Mouse (Mus musculus) stomach, embryonic 14.5 days (tissue): Measurements from ENCODE around the gene Gpr137. TPM values are rescaled to one million over a fixed set of nuclear protein-coding genes. Genes with fewer than 3 reads are reported as not detected.

Source experiments
- ATAC-seq: fragments of 200-750 bp; cut with Nextera tagmentation; 2 replicates; pipeline ENCODE4 v1.8.0; 2017; ENCODE audit warnings: low read depth, moderate TSS enrichment; ENCODE audit not compliant: insufficient number of reproducible peaks, insufficient read depth, low FRiP score
- H3K27ac ChIP-seq: fragments of 300-500 bp; sonication (generic); 2 replicates; pipeline ENCODE4 v1.5.1; 2014; ENCODE audit warnings: mild to moderate bottlenecking, low read length, moderate library complexity, mixed read lengths
- H3K27me3 ChIP-seq: fragments of 300-500 bp; sonication (generic); 2 replicates; pipeline ENCODE4 v1.6.1; 2014; ENCODE audit warnings: low read length, control low read depth, mixed read lengths; ENCODE audit not compliant: control insufficient read depth, insufficient read depth
- H3K36me3 ChIP-seq: fragments of 300-500 bp; sonication (generic); 2 replicates; pipeline ENCODE4 v1.6.1; 2014; ENCODE audit warnings: mild to moderate bottlenecking, control low read depth, low read length, moderate library complexity, mixed read lengths; ENCODE audit not compliant: control insufficient read depth, insufficient read depth
- H3K4me1 ChIP-seq: fragments of 300-500 bp; sonication (generic); 2 replicates; pipeline ENCODE4 v1.6.1; 2014; ENCODE audit warnings: low read length, control low read depth, mixed read lengths; ENCODE audit not compliant: control insufficient read depth, insufficient read depth
- H3K4me2 ChIP-seq: fragments of 300-500 bp; sonication (generic); replicated peaks from 2 replicates; pipeline ENCODE4 v1.6.1; 2014; ENCODE audit warnings: low read depth, low read length, control low read depth
- H3K4me3 ChIP-seq: fragments of 300-500 bp; sonication (generic); 2 replicates; pipeline ENCODE4 v1.5.1; 2014; ENCODE audit warnings: low read depth, low read length, control low read depth
- H3K9ac ChIP-seq: fragments of 300-500 bp; sonication (generic); replicated peaks from 2 replicates; pipeline ENCODE4 v1.6.1; 2014; ENCODE audit warnings: low read depth, mild to moderate bottlenecking, control low read depth, low read length, moderate library complexity, mixed read lengths
- H3K9me3 ChIP-seq: fragments of 300-500 bp; sonication (generic); 2 replicates; pipeline ENCODE4 v1.6.1; 2016; ENCODE audit warnings: low read depth, low read length, control low read depth; ENCODE audit not compliant: control insufficient read depth
- WGBS: fragments of 180-500 bp; shearing (Covaris S2); extraction: QIAGEN DNeasy Blood & Tissue Kit; methylation state at CpG from one replicate; pipeline ENCODE4 v1.1.7; 2014; 5-methylcytosine and 5-hydroxymethylcytosine counted together
- polyA plus RNA-seq: library from polyadenylated mRNA; unstranded; fragments of >200 nt; fragmentation: Nextera tagmentation; extraction: Ambion mirVana; gene quantifications from 2 replicates; pipeline ENCODE4 v1.2.1, GENCODE M21; 2014

The Gpr137 gene
- polyA plus RNA-seq, 1 experiment from 2014 or later, result 21.8 TPM

- peak overlapping the region; percentile 57 for H3K4me3 ChIP-seq
- no peaks in the 10 kb centered on the region for H3K9me3 ChIP-seq
- peaks cover 21% of the 10 kb centered on the region for H3K36me3 ChIP-seq
- peaks cover 20% of the 10 kb centered on the region for H3K4me1 ChIP-seq
- H3K9ac ChIP-seq, result peak overlapping the region; percentile 61
- under 1% methylated on average over 28 of the region's 28 CpGs for WGBS
- ATAC-seq, result 0 out of 2 replicates have a peak, but pooled peaks have one; percentile 3
- no peaks in the 10 kb centered on the region for H3K27me3 ChIP-seq
- peak overlapping the region; percentile 93 for H3K4me2 ChIP-seq
- H3K27ac ChIP-seq, result peak overlapping the region; percentile 97
Observed at GRCm38 (mm10) chr19:6950613-6951153, 8.4 kb upstream of the Gpr137 start.

- Histone ChIP-seq H3K36me3 (peaks cover 14% of the 10 kb centered on the region; the same call in 1 of the 2 replicates), H3K9ac (peak overlapping the region; percentile 61; the same call in 1 of the 2 replicates), H3K4me3 (peak overlapping the region; percentile 57), H3K27me3 (no peaks in the 10 kb centered on the region), H3K9me3 (no peaks in the 10 kb centered on the region), H3K27ac (peak overlapping the region; percentile 97; the same call in 1 of the 2 replicates), H3K4me2 (peak overlapping the region; percentile 93), H3K4me1 (peaks cover 20% of the 10 kb centered on the region)
- 55% methylated on average over 5 of the region's 5 CpGs for WGBS
- no peak for ATAC-seq
Observed at GRCm38 (mm10) chr19:6949951-6950350, 7.7 kb upstream of the Gpr137 start.

GRCm38 (mm10) chr19:6949532-6949931 is 7.3 kb upstream of the Gpr137 start:
- peaks cover 20% of the 10 kb centered on the region for H3K4me1 ChIP-seq
- no peaks in the 10 kb centered on the region for H3K27me3 ChIP-seq
- 80% methylated on average over 5 of the region's 5 CpGs for WGBS
- ATAC-seq, result no peak
- no peak overlapping the region for H3K4me3 ChIP-seq
- peak overlapping the region; percentile 93 for H3K4me2 ChIP-seq
- peaks cover 9% of the 10 kb centered on the region; the same call in 1 of the 2 replicates for H3K36me3 ChIP-seq
- H3K9ac ChIP-seq, result no peak overlapping the region
- no peak overlapping the region; the same call in 1 of the 2 replicates for H3K27ac ChIP-seq
- H3K9me3 ChIP-seq, result no peaks in the 10 kb centered on the region

DNA sequence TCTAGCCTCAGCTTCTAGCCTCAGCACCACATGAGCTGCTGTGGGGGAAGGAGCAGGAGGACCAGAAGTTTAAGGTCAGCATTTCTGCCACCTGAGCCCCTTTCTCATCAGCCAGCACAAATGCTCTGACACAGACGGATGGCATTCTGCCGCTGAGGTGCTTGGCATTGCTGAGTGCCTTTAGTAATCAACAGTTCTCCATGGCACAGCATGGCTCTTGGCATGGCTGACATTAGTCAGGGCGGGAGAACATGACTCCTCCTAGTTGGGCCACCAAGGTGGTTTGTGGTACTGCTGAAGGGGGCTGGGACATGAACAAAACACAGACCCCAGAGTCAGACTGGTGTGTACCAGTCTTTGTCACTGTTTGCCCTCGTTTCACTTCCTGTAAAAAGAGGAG is 5.9 kb upstream of the Gpr137 start:
- ATAC-seq, result no peak
- H3K27me3 ChIP-seq, result no peaks in the 10 kb centered on the region
- H3K4me1 ChIP-seq, result peaks cover 18% of the 10 kb centered on the region
- no peak overlapping the region for H3K4me3 ChIP-seq
- H3K9ac ChIP-seq, result no peak overlapping the region
- H3K27ac ChIP-seq, result no peak overlapping the region
- no peaks in the 10 kb centered on the region for H3K9me3 ChIP-seq
- no peaks in the 10 kb centered on the region; the same call in 1 of the 2 replicates for H3K36me3 ChIP-seq
- H3K4me2 ChIP-seq, result no peak overlapping the region
- 76% methylated on average over 4 of the region's 4 CpGs for WGBS

- no peak for ATAC-seq
- Histone ChIP-seq H3K4me1 (peaks cover 19% of the 10 kb centered on the region), H3K4me3 (no peak overlapping the region), H3K27ac (no peak overlapping the region), H3K4me2 (no peak overlapping the region), H3K9me3 (no peaks in the 10 kb centered on the region), H3K36me3 (no peaks in the 10 kb centered on the region; the same call in 1 of the 2 replicates), H3K27me3 (no peaks in the 10 kb centered on the region), H3K9ac (no peak overlapping the region)
- WGBS, result 45% methylated on average over 4 of the region's 4 CpGs
Observed at GRCm38 (mm10) chr19:6947742-6948141, 5.5 kb upstream of the Gpr137 start.

- no peak overlapping the region for H3K9ac ChIP-seq
- H3K4me1 ChIP-seq, result peaks cover 11% of the 10 kb centered on the region; the same call in 1 of the 2 replicates
- H3K36me3 ChIP-seq, result no peaks in the 10 kb centered on the region; the same call in 1 of the 2 replicates
- WGBS, result 93% methylated on average over 6 of the region's 6 CpGs
- H3K27me3 ChIP-seq, result no peaks in the 10 kb centered on the region
- H3K9me3 ChIP-seq, result no peaks in the 10 kb centered on the region
- no peak overlapping the region for H3K4me3 ChIP-seq
- H3K27ac ChIP-seq, result no peak overlapping the region
- ATAC-seq, result no peak
- H3K4me2 ChIP-seq, result no peak overlapping the region
Observed at GRCm38 (mm10) chr19:6943709-6944108, 1.4 kb upstream of the Gpr137 start.

GRCm38 (mm10) chr19:6942764-6943163 is 484 bp upstream of the Gpr137 start:
- Histone ChIP-seq H3K4me1 (peaks cover 11% of the 10 kb centered on the region; the same call in 1 of the 2 replicates), H3K4me3 (peak overlapping the region; percentile 85), H3K9ac (peak overlapping the region; percentile 82), H3K27ac (peak overlapping the region; percentile 98), H3K9me3 (no peaks in the 10 kb centered on the region), H3K27me3 (no peaks in the 10 kb centered on the region), H3K36me3 (no peaks in the 10 kb centered on the region; the same call in 1 of the 2 replicates), H3K4me2 (peak overlapping the region; percentile 99)
- no peak; the same call in 1 of the 2 replicates for ATAC-seq
- 27% methylated on average over 5 of the region's 5 CpGs for WGBS

- Histone ChIP-seq H3K27ac (peak within 1 kb of the TSS; percentile 98), H3K4me1 (peaks cover 11% of the 10 kb centered on the region; the same call in 1 of the 2 replicates), H3K27me3 (no peaks in the 10 kb centered on the region), H3K9ac (peak within 1 kb of the TSS; percentile 82), H3K4me3 (peak within 1 kb of the TSS; percentile 85), H3K36me3 (no peaks in the 10 kb centered on the region; the same call in 1 of the 2 replicates), H3K4me2 (peak within 1 kb of the TSS; percentile 99), H3K9me3 (no peaks in the 10 kb centered on the region)
- under 1% methylated on average over 83 of the region's 83 CpGs for WGBS
- peak; percentile 79 for ATAC-seq
Observed at GRCm38 (mm10) chr19:6941372-6942248, 670 bp downstream of the Gpr137 start, which contains the start of gene Bad. TSS of gene Bad (plus strand) at chr19:6941861.
